Mouse (Mus musculus) adrenal gland, postnatal 10 days (tissue): ENCODE data around the gene Cstad. TPM values are rescaled to one million over a fixed set of nuclear protein-coding genes. Genes with fewer than 3 reads are reported as not detected.
A peak's percentile ranks its signal among the peaks of the same experiment; 100 is the strongest.

Experiments used
- DNase-seq: peaks from one replicate; pipeline ENCODE4 v3.0.0; 2021; ENCODE audit warnings: mixed read lengths
- total RNA-seq, 2 experiments: library from RNA; stranded (reverse); gene quantifications; 2 replicates each; pipeline ENCODE4 v1.2.3; 2021

The Cstad gene
- total RNA-seq, 2 experiments from 2014 or later = 1.7 to 3.7 TPM

- DNase-seq = no peak
Measured at GRCm38 (mm10) chr2:30629038-30629761, 34.4 kb downstream of the Cstad start.

DNA sequence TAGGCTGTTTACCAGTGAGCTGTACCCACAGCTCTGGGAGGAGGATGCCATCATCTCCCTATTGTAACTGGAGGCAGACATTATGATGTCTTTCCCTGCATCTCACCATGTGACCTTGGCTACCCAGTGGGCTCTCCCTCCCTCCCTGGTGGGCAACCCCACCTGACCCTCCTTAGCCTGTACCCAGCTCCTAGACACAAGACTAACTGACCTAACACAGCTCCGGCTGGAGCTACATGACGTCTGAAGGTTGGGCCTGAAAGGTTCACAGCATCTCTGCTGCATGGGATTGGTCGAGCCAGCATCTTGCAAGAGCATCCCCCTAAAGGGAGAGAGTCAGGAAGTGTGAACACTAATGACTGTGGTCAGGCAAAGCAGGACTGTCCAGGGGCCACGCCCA, 35.0 kb downstream of the Cstad start:
- no peak for DNase-seq

- peak; percentile 49 for DNase-seq
Measured at GRCm38 (mm10) chr2:30636266-30636671, 41.4 kb downstream of the Cstad start.

DNA sequence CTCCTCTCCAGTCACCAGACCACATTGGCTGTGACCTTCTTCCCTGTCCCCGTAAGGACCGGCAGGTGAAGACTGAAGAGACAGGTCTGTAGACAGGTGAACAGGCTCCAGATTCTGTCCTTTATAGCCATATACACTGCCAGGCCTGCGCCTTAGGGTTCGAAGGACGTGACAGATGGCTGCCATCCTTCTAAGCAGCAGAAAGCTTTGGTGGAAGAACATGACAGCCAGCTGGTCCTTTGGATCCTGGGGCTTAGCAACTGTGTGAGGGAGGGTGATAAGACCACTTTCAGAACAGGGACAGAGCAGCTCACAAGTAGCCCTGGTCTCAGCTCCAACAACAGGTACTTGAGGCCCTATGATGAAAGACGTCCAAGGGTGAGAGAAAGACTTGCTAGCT, 43.2 kb downstream of the Cstad start:
- no peak for DNase-seq

- DNase-seq = peak; percentile 56
Measured at GRCm38 (mm10) chr2:30640021-30640481, 45.2 kb downstream of the Cstad start.

DNA sequence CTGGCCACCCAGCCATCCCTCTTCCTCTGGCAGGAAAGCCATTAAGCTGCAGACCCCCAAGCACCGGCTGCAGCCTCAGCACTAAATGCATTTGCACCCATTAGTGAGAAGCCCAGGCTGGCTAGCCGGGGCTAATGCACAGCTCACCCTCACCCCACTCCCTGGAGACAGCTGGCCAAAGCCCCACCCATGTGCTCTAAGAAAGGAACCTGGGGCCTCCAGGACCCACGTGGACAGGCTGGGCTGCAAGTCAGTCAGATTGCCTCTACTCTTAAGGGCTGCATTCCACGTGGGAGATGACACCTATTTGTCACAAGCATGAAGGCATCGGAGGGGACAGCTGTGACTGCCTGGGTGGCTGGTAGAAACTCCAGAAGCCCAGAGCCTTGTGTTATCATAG, 48.0 kb downstream of the Cstad start:
- no peak for DNase-seq

- DNase-seq = no peak
Measured at GRCm38 (mm10) chr2:30643422-30643821, 48.6 kb downstream of the Cstad start.

GRCm38 (mm10) chr2:30646833-30647232, 52.0 kb downstream of the Cstad start:
- DNase-seq = peak; percentile 88

- peak; percentile 67 for DNase-seq
Measured at GRCm38 (mm10) chr2:30647303-30647881, 52.6 kb downstream of the Cstad start.

GRCm38 (mm10) chr2:30647882-30648494, 53.1 kb downstream of the Cstad start:
- no peak for DNase-seq

- DNase-seq = no peak
Measured at GRCm38 (mm10) chr2:30650249-30650648, 55.4 kb downstream of the Cstad start.

DNA sequence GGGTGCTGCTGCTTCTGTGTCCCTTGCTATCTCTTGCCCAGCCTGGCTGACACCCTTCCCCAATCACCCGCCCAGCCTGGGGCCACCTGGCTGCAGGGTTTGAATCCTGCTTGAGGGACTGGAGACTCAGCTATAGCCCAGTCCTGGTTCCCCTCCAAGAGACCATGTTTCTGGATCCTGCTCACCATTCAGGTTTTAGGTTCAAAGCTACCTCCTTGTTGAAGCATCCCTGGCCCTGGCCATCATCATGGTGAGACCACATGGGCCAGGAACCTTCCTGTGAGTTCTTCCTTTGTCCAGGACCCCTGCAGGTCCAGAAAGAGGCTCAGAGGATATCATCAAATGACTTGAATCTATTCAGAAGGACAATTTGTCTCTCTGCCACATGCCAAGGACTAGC, 57.0 kb downstream of the Cstad start:
- DNase-seq = no peak

GRCm38 (mm10) chr2:30652581-30653037, 57.8 kb downstream of the Cstad start:
- peak; percentile 42 for DNase-seq

DNA sequence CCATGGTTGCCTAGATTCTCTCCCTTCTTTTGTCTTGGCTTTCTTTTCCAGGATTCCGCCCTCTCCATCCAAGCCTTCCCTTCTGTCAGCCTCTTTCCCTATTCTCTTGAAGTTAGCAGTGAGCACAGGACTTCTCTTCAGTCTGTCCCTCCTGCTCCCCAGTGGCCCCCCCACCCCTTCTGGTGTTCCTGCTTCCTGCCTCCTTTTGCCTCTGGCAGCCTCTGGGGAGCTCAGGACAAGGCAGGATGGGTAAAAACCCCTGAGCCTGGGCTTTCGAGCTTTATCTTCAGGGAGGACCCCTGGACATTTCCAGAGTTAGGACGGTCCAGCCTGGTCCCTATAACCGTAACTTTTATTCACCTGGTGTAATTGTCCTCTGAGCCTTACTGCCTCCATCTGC, 58.2 kb downstream of the Cstad start:
- no peak for DNase-seq

GRCm38 (mm10) chr2:30654158-30654557, 59.3 kb downstream of the Cstad start:
- DNase-seq = no peak

- no peak for DNase-seq
Measured at GRCm38 (mm10) chr2:30654582-30654981, 59.7 kb downstream of the Cstad start.

DNA sequence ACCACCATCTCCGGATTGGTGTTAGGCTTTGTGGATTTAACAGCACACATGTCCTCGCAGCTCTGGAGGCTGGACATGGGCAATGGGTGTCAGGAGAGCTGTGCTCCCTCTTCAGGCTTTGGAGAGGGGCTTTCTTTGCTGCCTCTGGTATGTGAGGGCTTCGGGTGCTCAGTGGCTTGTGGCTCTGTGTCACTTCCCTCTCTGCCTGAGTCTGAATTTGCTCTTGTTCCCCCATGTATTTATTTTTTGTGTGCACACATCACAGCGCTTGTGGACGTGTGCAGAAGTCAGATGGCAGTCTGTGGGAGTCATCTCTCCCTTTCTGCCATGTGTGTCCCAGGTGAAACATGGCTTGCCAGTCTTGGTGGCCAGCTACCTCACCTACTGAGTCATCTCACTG, 60.9 kb downstream of the Cstad start:
- no peak for DNase-seq

GRCm38 (mm10) chr2:30656711-30657555, 62.1 kb downstream of the Cstad start:
- no peak for DNase-seq

- peak; percentile 81 for DNase-seq
Measured at GRCm38 (mm10) chr2:30657674-30658479, 63.0 kb downstream of the Cstad start.

DNA sequence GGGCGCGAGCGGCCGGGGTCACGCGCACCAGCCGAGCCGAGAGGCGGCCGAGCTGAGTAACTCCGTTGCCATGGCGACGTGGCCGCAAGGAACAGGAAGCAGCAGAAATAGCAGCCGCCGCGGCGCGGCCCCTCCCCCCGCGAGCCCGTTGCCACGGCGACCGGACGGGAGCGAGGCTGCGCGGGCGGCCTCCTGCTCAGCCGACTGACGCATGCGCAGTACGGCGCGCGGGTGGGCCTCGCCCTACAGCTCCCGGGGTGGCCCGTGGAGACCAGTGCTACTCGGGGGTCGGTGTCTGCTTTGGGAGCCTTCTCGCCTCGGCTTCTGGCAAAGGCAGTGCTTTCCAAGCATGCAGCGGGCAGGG, 63.6 kb downstream of the Cstad start:
- DNase-seq = peak; percentile 100
